Mouse (Mus musculus) heart, embryonic 14.5 days (tissue): ENCODE data around the gene 9230102O04Rik. TPM values are rescaled to one million over a fixed set of nuclear protein-coding genes. Genes with fewer than 3 reads are reported as not detected.

Experiments
- ATAC-seq: fragments of 200-750 bp; cut with Nextera tagmentation; 2 replicates; pipeline ENCODE4 v1.8.0; 2017; ENCODE audit warnings: low read depth, moderate TSS enrichment; ENCODE audit not compliant: insufficient number of reproducible peaks, insufficient read depth, low FRiP score
- H3K27ac ChIP-seq, 2 experiments: fragments of 200-500 bp in 1 of 2; fragments of 300-500 bp in 1 of 2; sonication (generic) in 1 of 2; replicated peaks in 1 of 2; 2 replicates each; pipeline ENCODE4 v1.5.1; 2012 to 2014; ENCODE audit warnings: low read depth in 2 of 2, low read length in 2 of 2, control low read depth in 1 of 2, mild to moderate bottlenecking in 1 of 2, mixed read lengths in 1 of 2; ENCODE audit not compliant: control insufficient read depth in 1 of 2, insufficient read depth in 1 of 2
- H3K27me3 ChIP-seq: fragments of 300-500 bp; sonication (generic); 2 replicates; pipeline ENCODE4 v1.6.1; 2014; ENCODE audit warnings: mild to moderate bottlenecking, low read length, control low read depth; ENCODE audit not compliant: control insufficient read depth, insufficient read depth
- H3K36me3 ChIP-seq: fragments of 300-500 bp; sonication (generic); 2 replicates; pipeline ENCODE4 v1.6.1; 2014; ENCODE audit warnings: mild to moderate bottlenecking, control low read depth, low read length, mixed read lengths; ENCODE audit not compliant: control insufficient read depth, insufficient read depth
- H3K4me1 ChIP-seq, 2 experiments: fragments of 200-500 bp in 1 of 2; fragments of 300-500 bp in 1 of 2; sonication (generic) in 1 of 2; 2 replicates each; pipeline ENCODE4 v1.6.1; 2012 to 2014; ENCODE audit warnings: low read length in 2 of 2, control low read depth in 1 of 2, mixed read lengths in 1 of 2; ENCODE audit not compliant: control insufficient read depth in 2 of 2, insufficient read depth in 2 of 2
- H3K4me2 ChIP-seq: fragments of 300-500 bp; sonication (generic); 2 replicates; pipeline ENCODE4 v1.6.1; 2014; ENCODE audit warnings: mild to moderate bottlenecking, low read length
- H3K4me3 ChIP-seq, 2 experiments: fragments of 200-500 bp in 1 of 2; fragments of 300-500 bp in 1 of 2; sonication (generic) in 1 of 2; 2 replicates each; pipeline ENCODE4 v1.5.1; 2012 to 2014; ENCODE audit warnings: low read length in 2 of 2, mild to moderate bottlenecking in 2 of 2, control low read depth in 1 of 2, low read depth in 1 of 2, moderate library complexity in 1 of 2; ENCODE audit not compliant: control insufficient read depth in 1 of 2, insufficient read depth in 1 of 2
- H3K9ac ChIP-seq: fragments of 300-500 bp; sonication (generic); 2 replicates; pipeline ENCODE4 v1.6.1; 2014; ENCODE audit warnings: mild to moderate bottlenecking, low read length
- H3K9me3 ChIP-seq: fragments of 300-500 bp; sonication (generic); 2 replicates; pipeline ENCODE4 v1.6.1; 2016; ENCODE audit warnings: low read length, control low read depth; ENCODE audit not compliant: control insufficient read depth
- WGBS: fragments of 180-500 bp; shearing (Covaris S2); extraction: QIAGEN DNeasy Blood & Tissue Kit; methylation state at CpG from one replicate; pipeline ENCODE4 v1.1.7; 2014; 5-methylcytosine and 5-hydroxymethylcytosine counted together
- polyA plus RNA-seq: library from polyadenylated mRNA; unstranded; fragments of >200 nt; fragmentation: Nextera tagmentation; extraction: Ambion mirVana; gene quantifications from 2 replicates; pipeline ENCODE4 v1.2.1, GENCODE M21; 2014

Gene 9230102O04Rik
- polyA plus RNA-seq, 1 experiment from 2014 or later = not detected

DNA sequence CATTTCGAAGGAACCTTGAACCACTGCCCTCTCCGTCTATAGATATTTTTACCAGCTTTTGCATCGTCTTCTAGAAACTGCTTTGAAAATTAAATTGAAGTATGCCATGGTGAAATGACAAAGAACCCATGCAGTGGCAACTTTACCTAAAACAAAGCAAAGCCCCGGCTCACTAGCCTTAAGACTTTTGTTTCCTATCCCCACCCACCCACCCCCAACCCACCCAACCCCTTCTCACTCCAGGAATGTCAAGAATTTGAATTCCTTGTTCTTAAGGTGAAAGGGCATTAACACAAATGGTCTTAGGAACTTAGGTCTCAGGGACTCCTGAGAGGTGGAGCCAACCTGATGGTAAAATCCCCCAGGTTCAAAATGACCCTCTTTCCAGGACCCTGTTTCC is 33.5 kb downstream of the 9230102O04Rik start:
- no peaks in the 10 kb centered on the region for H3K36me3 ChIP-seq
- no peak overlapping the region for H3K27ac ChIP-seq
- no peak overlapping the region for H3K9ac ChIP-seq
- H3K4me2 ChIP-seq = no peak overlapping the region
- H3K4me1 ChIP-seq = 0 out of 4 replicates have a peak, but pooled peaks cover 0 to 2% of the 10 kb centered on the region in 2 experiments
- ATAC-seq = no peak
- H3K9me3 ChIP-seq = no peaks in the 10 kb centered on the region
- H3K4me3 ChIP-seq = no peak overlapping the region
- 43% methylated on average over 4 of the region's 4 CpGs for WGBS
- no peaks in the 10 kb centered on the region for H3K27me3 ChIP-seq

- Histone ChIP-seq H3K4me3 (no peak overlapping the region), H3K27me3 (no peaks in the 10 kb centered on the region), H3K4me2 (no peak overlapping the region), H3K36me3 (no peaks in the 10 kb centered on the region), H3K27ac (no peak overlapping the region), H3K9me3 (no peaks in the 10 kb centered on the region), H3K9ac (no peak overlapping the region), H3K4me1 (0 out of 4 replicates have a peak, but pooled peaks cover 0 to 2% of the 10 kb centered on the region in 2 experiments)
- ATAC-seq = no peak
- 70% methylated on average over 13 of the region's 13 CpGs for WGBS
Observed at GRCm38 (mm10) chr2:9852851-9853576, 36.3 kb downstream of the 9230102O04Rik start.

- no peaks in the 10 kb centered on the region for H3K36me3 ChIP-seq
- H3K27me3 ChIP-seq = no peaks in the 10 kb centered on the region
- 43% methylated on average over 7 of the region's 7 CpGs for WGBS
- H3K27ac ChIP-seq = no peak overlapping the region
- no peak overlapping the region for H3K4me2 ChIP-seq
- H3K9me3 ChIP-seq = peaks cover 4% of the 10 kb centered on the region; the same call in 1 of the 2 replicates
- no peak overlapping the region for H3K4me3 ChIP-seq
- H3K4me1 ChIP-seq = no peaks in the 10 kb centered on the region
- no peak for ATAC-seq
- no peak overlapping the region for H3K9ac ChIP-seq
Observed at GRCm38 (mm10) chr2:9835195-9835594, 54.1 kb downstream of the 9230102O04Rik start.

DNA sequence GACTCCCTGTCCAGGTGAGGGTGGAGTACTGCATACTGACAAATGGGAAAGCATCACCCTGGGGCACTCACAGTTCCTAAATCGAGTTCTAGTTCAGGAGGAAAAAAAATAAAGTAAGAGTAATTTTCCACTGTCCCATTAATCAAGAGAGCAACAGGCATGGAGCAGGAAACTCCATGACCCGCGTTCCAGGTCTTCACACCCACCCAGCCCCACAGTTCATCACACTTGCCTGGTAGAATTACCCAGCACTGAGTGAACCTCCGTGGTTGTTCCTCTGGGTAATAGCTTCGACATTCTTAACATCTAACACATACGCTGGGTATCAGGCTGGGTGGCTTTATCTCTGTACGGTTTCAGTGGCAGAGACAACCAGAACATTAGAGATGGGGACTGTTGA is 55.6 kb downstream of the 9230102O04Rik start:
- Histone ChIP-seq H3K4me2 (no peak overlapping the region), H3K9ac (no peak overlapping the region), H3K9me3 (no peaks in the 10 kb centered on the region), H3K36me3 (no peaks in the 10 kb centered on the region), H3K27me3 (no peaks in the 10 kb centered on the region), H3K4me1 (no peaks in the 10 kb centered on the region), H3K4me3 (no peak overlapping the region), H3K27ac (no peak overlapping the region)
- no peak for ATAC-seq
- WGBS = 63% methylated on average over 7 of the region's 7 CpGs

Other genes starting within 250 kb of the 9230102O04Rik start
- gene 4930412O13Rik, start 8.3 kb downstream of the 9230102O04Rik start, polyA plus RNA-seq = 0.57 TPM in 1 of 2 replicates, not detected in the other
- gene Gata3, start 494 bp upstream of the 9230102O04Rik start, polyA plus RNA-seq = 2.4 and 3.1 TPM in 2 replicates
- 8.2 and 9.4 TPM in 2 replicates for gene Taf3, start 159.1 kb upstream of the 9230102O04Rik start, polyA plus RNA-seq
- 1,497 and 1,517 TPM in 2 replicates for gene Atp5c1, start 191.0 kb upstream of the 9230102O04Rik start, polyA plus RNA-seq
- gene Kin, start 191.1 kb upstream of the 9230102O04Rik start, polyA plus RNA-seq = 17.8 and 18.5 TPM in 2 replicates
- gene Itih2, start 241.9 kb upstream of the 9230102O04Rik start, polyA plus RNA-seq = 0.20 and 0.28 TPM in 2 replicates